Mouse (Mus musculus): ENCODE measurements around the gene Ciao1. TPM values are rescaled to one million over a fixed set of nuclear protein-coding genes. Genes with fewer than 3 reads are reported as not detected.

Gene Ciao1
- total RNA-seq, 2 experiments from 2014 or later: 76.1 to 85.1 TPM

GRCm38 (mm10) chr2:127267854-127268253, 20.2 kb upstream of the Ciao1 start:
- H3K4me3 ChIP-seq: no peak overlapping the region
- DNase-seq (ENCODE audit: low spot score in 2 of 2): no peak
- TF ChIP-seq CTCF (conservative IDR thresholded peaks at IDR 0.05): peak; percentile 67
- no peak overlapping the region for H3K27ac ChIP-seq

- TF ChIP-seq CTCF (conservative IDR thresholded peaks at IDR 0.05): no peak
- no peak for DNase-seq (ENCODE audit: low spot score in 2 of 2)
- no peak overlapping the region for H3K27ac ChIP-seq
- no peak overlapping the region for H3K4me3 ChIP-seq
Observed at GRCm38 (mm10) chr2:127262480-127262879, 14.9 kb upstream of the Ciao1 start.

DNA sequence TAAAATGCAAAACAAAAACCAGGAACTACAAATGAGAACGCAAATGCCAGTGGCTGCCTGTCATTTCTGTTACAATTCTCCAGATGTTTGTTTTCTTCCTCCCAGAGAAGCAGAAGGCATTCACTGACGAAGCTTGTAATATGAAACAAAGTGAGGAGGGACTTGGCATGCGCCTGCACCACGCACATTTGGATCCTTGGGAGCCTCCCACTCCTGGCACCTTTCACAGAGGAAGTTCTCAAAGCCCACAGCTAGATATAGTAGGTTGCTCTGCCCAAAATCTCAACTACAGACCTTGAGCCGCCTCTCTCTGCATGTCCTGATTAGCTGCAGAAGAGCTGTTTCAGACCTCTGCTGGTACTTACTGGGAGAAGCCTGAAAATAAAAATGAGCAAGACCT, 11.7 kb upstream of the Ciao1 start:
- H3K4me3 ChIP-seq: no peak overlapping the region
- peak in 1 of 2 experiments; percentile 55 for DNase-seq (ENCODE audit: low spot score in 2 of 2)
- TF ChIP-seq CTCF (conservative IDR thresholded peaks at IDR 0.05): no peak
- H3K27ac ChIP-seq: peak overlapping the region; percentile 33; the same call in 1 of the 2 replicates

GRCm38 (mm10) chr2:127255294-127255693, 7.7 kb upstream of the Ciao1 start:
- TF ChIP-seq CTCF (conservative IDR thresholded peaks at IDR 0.05): no peak
- no peak overlapping the region for H3K4me3 ChIP-seq
- DNase-seq (ENCODE audit: low spot score in 2 of 2): no peak

GRCm38 (mm10) chr2:127254604-127255134, 7.1 kb upstream of the Ciao1 start:
- no peak for TF ChIP-seq CTCF (conservative IDR thresholded peaks at IDR 0.05)
- no peak for DNase-seq (ENCODE audit: low spot score in 2 of 2)
- Histone ChIP-seq H3K27ac (peak overlapping the region; percentile 48; the same call in 1 of the 2 replicates), H3K4me3 (no peak overlapping the region)

More at GRCm38 (mm10) chr2:127255294-127255693, 7.7 kb upstream of the Ciao1 start:
- H3K27ac ChIP-seq: peak overlapping the region; percentile 39; the same call in 1 of the 2 replicates

- H3K4me3 ChIP-seq: no peak overlapping the region
- no peak for TF ChIP-seq CTCF (conservative IDR thresholded peaks at IDR 0.05)
- DNase-seq (ENCODE audit: low spot score in 2 of 2): no peak
- H3K27ac ChIP-seq: no peak overlapping the region
Observed at GRCm38 (mm10) chr2:127252787-127253186, 5.2 kb upstream of the Ciao1 start.

DNA sequence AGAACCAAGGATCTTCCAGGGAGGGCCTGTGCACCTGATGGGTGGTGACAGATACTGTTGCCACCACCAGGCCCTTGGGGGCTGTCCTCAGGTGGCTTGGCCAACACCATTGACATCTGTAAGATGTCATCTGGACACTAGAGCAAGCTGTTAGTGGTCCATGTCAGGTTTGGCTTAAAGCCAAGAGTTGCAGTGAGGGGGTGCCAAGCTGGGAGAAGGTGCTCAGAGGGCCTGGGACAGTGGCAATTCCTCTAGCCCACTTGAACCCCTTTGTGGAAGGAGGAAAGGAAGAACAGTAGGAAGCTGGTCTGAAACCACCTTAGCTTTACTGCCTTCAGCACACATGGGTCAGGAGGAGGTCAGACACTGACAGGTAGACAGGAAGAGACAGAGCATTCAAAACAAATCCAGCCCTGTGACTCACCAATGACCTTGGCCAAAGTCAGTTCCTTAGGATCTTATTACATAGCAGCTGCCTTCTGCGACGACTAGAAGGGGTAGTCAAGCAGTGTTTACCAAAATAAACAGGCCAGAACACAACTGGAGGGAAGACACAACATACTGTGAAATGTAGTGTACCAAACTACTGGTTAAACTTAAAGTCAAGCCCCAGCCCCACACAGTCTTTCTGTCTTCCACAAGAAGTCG, 4.4 kb upstream of the Ciao1 start:
- no peak overlapping the region for H3K4me3 ChIP-seq
- no peak for TF ChIP-seq CTCF (conservative IDR thresholded peaks at IDR 0.05)
- no peak for DNase-seq (ENCODE audit: low spot score in 2 of 2)
- no peak overlapping the region for H3K27ac ChIP-seq

DNA sequence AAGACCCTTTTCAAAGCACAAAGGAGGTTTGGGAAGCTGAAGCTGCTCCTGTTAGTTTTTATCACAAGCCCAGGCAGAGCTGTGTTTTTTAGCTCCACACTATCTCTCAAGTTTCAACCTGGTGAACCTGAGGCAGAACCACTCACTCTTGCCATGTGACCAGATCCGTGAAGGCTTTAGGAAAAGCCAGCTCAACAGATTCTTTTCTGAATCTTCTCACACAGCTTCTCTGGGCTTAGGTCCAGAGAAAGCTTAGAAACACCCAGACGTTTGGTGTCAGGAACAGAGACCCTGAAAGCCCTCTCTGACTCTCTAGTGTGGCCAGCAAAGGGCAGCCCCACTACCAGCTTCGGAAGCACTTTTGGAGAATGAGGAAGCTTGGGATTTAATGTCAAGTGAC, 3.8 kb upstream of the Ciao1 start:
- H3K4me3 ChIP-seq: no peak overlapping the region
- TF ChIP-seq CTCF (conservative IDR thresholded peaks at IDR 0.05): no peak
- no peak for DNase-seq (ENCODE audit: low spot score in 2 of 2)

DNA sequence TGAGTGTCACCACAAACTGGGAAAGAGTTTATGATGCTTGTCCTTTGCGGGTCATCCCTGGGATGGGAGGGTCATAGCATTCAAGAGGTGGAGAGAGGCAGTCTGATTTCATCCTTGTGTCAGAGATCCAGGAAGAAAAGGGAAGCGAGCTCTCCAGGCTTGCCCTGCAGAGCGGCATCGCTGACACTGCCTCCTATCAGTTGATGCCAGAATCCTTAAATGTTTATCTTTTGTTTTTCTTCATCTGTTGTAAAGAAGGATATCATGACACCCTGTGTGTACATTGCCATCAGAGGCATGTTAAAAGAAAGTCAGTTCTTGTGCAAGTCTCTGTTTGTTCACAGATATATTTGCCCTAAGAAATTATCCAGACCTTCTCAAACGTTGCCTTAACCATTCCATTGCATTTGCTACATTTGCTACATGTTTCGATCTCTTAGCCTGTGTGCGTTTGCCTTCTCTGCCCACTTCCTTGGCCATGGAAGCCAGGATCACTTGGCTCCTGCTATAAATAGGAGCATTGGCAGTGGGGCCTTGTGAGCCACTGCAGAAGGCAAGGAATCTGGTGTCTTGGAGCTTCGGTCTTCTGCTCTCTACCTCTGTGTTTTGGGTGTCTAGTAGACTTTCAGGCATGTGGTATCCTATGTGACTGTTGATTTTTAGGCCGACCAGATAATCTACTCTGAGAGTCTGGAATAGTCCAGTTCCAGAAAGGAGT, 2.8 kb upstream of the Ciao1 start:
- DNase-seq (ENCODE audit: low spot score in 2 of 2): no peak
- H3K27ac ChIP-seq: no peak overlapping the region
- H3K4me3 ChIP-seq: no peak overlapping the region; the same call in 1 of the 2 replicates
- TF ChIP-seq CTCF (conservative IDR thresholded peaks at IDR 0.05): no peak

More for the DNA sequence above, 3.8 kb upstream of the Ciao1 start:
- H3K27ac ChIP-seq: no peak overlapping the region

- H3K27ac ChIP-seq: peak overlapping the region; percentile 96
- no peak for DNase-seq (ENCODE audit: low spot score in 2 of 2)
- peak; percentile 62 for TF ChIP-seq CTCF (conservative IDR thresholded peaks at IDR 0.05)
- peak overlapping the region; percentile 94 for H3K4me3 ChIP-seq
Observed at GRCm38 (mm10) chr2:127248334-127249004, 853 bp upstream of the Ciao1 start.

DNA sequence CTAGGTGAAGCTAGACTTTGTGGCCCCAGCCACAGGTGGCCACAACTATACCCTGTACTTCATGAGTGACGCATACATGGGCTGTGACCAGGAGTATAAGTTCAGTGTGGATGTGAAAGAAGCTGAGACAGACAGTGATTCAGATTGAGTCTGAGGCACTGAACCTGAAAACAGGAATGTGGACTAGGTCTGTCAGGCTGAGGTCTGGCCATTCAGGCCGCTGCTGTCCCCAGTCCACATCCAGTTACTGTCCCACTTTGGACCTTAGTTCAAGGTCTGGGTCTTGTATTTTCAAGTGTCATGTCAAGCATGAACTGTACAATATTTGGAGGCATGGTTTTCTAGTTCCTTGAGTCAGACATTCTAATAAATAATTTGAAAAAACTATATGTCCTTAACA, 7.6 kb downstream of the Ciao1 start:
- no peak for DNase-seq (ENCODE audit: low spot score in 2 of 2)
- Histone ChIP-seq H3K27ac (no peak overlapping the region), H3K4me3 (no peak overlapping the region)
- TF ChIP-seq CTCF (conservative IDR thresholded peaks at IDR 0.05): no peak

DNA sequence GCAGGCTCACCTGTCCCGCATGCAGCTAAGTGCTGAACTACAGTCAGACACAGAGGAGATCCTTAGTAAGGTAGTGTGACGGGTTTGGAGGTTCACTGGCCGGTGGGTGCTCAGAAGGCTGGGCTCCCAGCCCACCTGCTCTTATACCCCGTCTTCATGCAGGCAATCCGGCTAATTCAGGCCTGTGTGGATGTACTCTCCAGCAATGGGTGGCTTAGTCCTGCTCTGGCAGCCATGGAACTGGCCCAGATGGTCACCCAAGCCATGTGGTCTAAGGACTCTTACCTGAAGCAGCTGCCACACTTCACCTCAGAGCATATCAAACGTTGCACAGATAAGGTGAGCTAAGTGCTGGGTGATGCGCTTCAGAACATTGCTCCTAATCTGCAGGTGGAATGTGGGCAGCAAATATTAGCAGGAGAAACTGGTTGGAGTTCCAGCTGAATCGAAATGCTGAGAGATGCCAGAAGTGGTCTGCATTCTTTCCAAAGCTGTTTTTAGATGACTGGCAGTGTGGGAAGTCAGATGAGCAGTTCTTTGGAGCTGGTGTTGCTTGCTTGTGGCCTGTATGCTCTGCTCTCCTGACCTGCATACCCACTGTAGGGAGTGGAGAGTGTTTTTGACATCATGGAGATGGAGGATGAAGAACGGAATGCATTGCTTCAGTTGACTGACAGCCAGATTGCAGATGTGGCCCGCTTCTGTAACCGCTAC, 9.6 kb downstream of the Ciao1 start:
- TF ChIP-seq CTCF (conservative IDR thresholded peaks at IDR 0.05): no peak
- no peak overlapping the region for H3K4me3 ChIP-seq
- H3K27ac ChIP-seq: no peak overlapping the region
- no peak for DNase-seq (ENCODE audit: low spot score in 2 of 2)
